Mouse (Mus musculus) midbrain, embryonic 16.5 days (tissue): ENCODE measurements around the gene Cxcl2. TPM values are rescaled to one million over a fixed set of nuclear protein-coding genes. Genes with fewer than 3 reads are reported as not detected.

ENCODE experiments used
- ATAC-seq: fragments of 200-750 bp; cut with Nextera tagmentation; 2 replicates; pipeline ENCODE4 v1.8.0; 2017; ENCODE audit warnings: moderate TSS enrichment
- H3K27ac ChIP-seq: fragments of 300-500 bp; sonication (generic); 2 replicates; pipeline ENCODE4 v1.5.1; 2014; ENCODE audit warnings: mild to moderate bottlenecking, low read length, mixed read lengths
- H3K27me3 ChIP-seq: fragments of 300-500 bp; sonication (generic); 2 replicates; pipeline ENCODE4 v1.6.1; 2014; ENCODE audit warnings: low read depth, low read length, mixed read lengths; ENCODE audit not compliant: control insufficient read depth, insufficient read depth
- H3K36me3 ChIP-seq: fragments of 300-500 bp; sonication (generic); 2 replicates; pipeline ENCODE4 v1.6.1; 2014; ENCODE audit warnings: mild to moderate bottlenecking, low read length, moderate library complexity, mixed read lengths; ENCODE audit not compliant: control insufficient read depth, insufficient read depth
- H3K4me1 ChIP-seq: fragments of 300-500 bp; sonication (generic); 2 replicates; pipeline ENCODE4 v1.6.1; 2014; ENCODE audit warnings: mild to moderate bottlenecking, low read length, mixed read lengths; ENCODE audit not compliant: control insufficient read depth, insufficient read depth
- H3K4me2 ChIP-seq: fragments of 300-500 bp; sonication (generic); 2 replicates; pipeline ENCODE4 v1.6.1; 2014; ENCODE audit warnings: mild to moderate bottlenecking, low read length, mixed read lengths
- H3K4me3 ChIP-seq: fragments of 300-500 bp; sonication (generic); 2 replicates; pipeline ENCODE4 v1.5.1; 2014; ENCODE audit warnings: low read depth, mild to moderate bottlenecking, low read length, moderate library complexity, mixed read lengths
- H3K9ac ChIP-seq: fragments of 300-500 bp; sonication (generic); 2 replicates; pipeline ENCODE4 v1.6.1; 2014; ENCODE audit warnings: low read depth, low read length, mixed read lengths
- H3K9me3 ChIP-seq: fragments of 300-500 bp; sonication (generic); replicated peaks from 2 replicates; pipeline ENCODE4 v1.6.1; 2014; ENCODE audit warnings: mild to moderate bottlenecking, low read length, mixed read lengths; ENCODE audit not compliant: control insufficient read depth, poor library complexity, severe bottlenecking
- WGBS: fragments of 180-500 bp; shearing (Covaris S2); extraction: QIAGEN DNeasy Blood & Tissue Kit; methylation state at CpG from one replicate; pipeline ENCODE4 v1.1.7; 2014; 5-methylcytosine and 5-hydroxymethylcytosine counted together
- polyA plus RNA-seq: library from polyadenylated mRNA; unstranded; fragments of >200 nt; fragmentation: Nextera tagmentation; extraction: Ambion mirVana; gene quantifications from 2 replicates; pipeline ENCODE4 v1.2.1, GENCODE M21; 2015

Cxcl2 gene
- polyA plus RNA-seq, 1 experiment from 2014 or later: 0.11 TPM

GRCm38 (mm10) chr5:90908983-90909382, 5.3 kb downstream of the Cxcl2 start:
- WGBS: 0% methylated on average over 2 of the region's 2 CpGs

GRCm38 (mm10) chr5:90919495-90919894, 15.8 kb downstream of the Cxcl2 start:
- H3K36me3 ChIP-seq: no peaks in the 10 kb centered on the region
- H3K9ac ChIP-seq: no peak overlapping the region
- no peak overlapping the region for H3K27ac ChIP-seq
- no peaks in the 10 kb centered on the region for H3K4me1 ChIP-seq
- H3K4me2 ChIP-seq: no peak overlapping the region
- H3K27me3 ChIP-seq: no peaks in the 10 kb centered on the region
- no peak overlapping the region for H3K4me3 ChIP-seq
- 85% methylated on average over 2 of the region's 2 CpGs for WGBS
- H3K9me3 ChIP-seq: no peaks in the 10 kb centered on the region
- ATAC-seq: no peak

More at GRCm38 (mm10) chr5:90908983-90909382, 5.3 kb downstream of the Cxcl2 start:
- Histone ChIP-seq H3K27me3 (peaks cover 2% of the 10 kb centered on the region), H3K9me3 (no peaks in the 10 kb centered on the region), H3K27ac (no peak overlapping the region), H3K4me2 (no peak overlapping the region), H3K9ac (no peak overlapping the region), H3K36me3 (no peaks in the 10 kb centered on the region), H3K4me1 (no peaks in the 10 kb centered on the region), H3K4me3 (no peak overlapping the region)
- peak; percentile 85; the same call in 1 of the 2 replicates for ATAC-seq

DNA sequence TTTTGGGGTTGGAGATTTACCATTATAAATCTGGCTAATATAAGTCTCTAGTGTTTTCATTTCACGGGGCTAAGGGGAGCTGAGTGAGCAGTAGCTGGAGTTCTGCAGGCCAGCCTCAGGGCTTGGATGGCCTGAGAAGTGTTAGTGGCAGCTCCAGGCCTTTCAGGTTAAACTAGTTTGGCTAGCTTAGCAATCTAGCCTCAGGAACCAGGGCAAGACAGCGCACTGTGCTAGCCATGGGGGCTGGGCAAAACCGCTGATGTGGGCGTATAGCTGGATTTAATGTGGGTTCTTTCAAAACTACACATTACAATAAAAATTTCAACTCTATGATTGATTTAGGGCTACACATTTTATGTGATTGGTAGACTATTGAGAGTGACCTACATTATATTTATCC, 19.3 kb downstream of the Cxcl2 start:
- ATAC-seq: peak; percentile 28; the same call in 1 of the 2 replicates

DNA sequence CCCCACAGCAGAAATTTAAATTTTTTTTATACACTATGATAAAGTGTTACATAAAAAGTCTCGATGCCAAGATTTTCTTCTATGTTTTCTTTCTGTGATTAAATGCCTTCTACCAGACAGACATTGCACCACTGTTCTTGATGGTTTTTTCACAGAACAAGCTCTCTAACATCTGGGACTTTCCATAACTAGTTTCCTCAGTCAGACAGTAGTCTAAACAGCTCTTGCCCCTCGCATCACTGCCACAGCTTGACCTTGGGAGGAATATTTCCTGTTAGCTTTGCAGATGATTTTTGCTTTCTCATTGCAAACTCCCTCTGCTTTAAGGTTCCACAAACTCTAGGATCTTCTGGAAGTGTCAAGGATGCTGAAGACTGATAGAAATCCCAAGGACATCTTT, 26.9 kb downstream of the Cxcl2 start:
- Histone ChIP-seq H3K9ac (peak overlapping the region; percentile 98), H3K4me3 (peak overlapping the region; percentile 84), H3K36me3 (peaks cover 6% of the 10 kb centered on the region; the same call in 1 of the 2 replicates), H3K9me3 (no peaks in the 10 kb centered on the region), H3K4me1 (peaks cover 18% of the 10 kb centered on the region), H3K27ac (peak overlapping the region; percentile 99), H3K4me2 (peak overlapping the region; percentile 70), H3K27me3 (no peaks in the 10 kb centered on the region)
- WGBS: 50% methylated on average over 2 of the region's 2 CpGs
- ATAC-seq: peak; percentile 20; the same call in 1 of the 2 replicates

More for the DNA sequence above, 19.3 kb downstream of the Cxcl2 start:
- Histone ChIP-seq H3K9ac (no peak overlapping the region), H3K4me1 (no peaks in the 10 kb centered on the region), H3K27me3 (no peaks in the 10 kb centered on the region), H3K36me3 (no peaks in the 10 kb centered on the region), H3K4me2 (no peak overlapping the region), H3K9me3 (no peaks in the 10 kb centered on the region), H3K4me3 (no peak overlapping the region), H3K27ac (no peak overlapping the region)
- 95% methylated on average over 4 of the region's 4 CpGs for WGBS

GRCm38 (mm10) chr5:90930971-90931851, 27.5 kb downstream of the Cxcl2 start, which contains the start of gene Mthfd2l:
Mthfd2l (plus strand) TSS chr5:90931117.
- H3K9me3 ChIP-seq: no peaks in the 10 kb centered on the region

GRCm38 (mm10) chr5:90931911-90932310, 28.2 kb downstream of the Cxcl2 start:
- Histone ChIP-seq H3K27ac (peak overlapping the region; percentile 99), H3K36me3 (peaks cover 6% of the 10 kb centered on the region; the same call in 1 of the 2 replicates), H3K4me2 (peak overlapping the region; percentile 70), H3K4me3 (peak overlapping the region; percentile 84), H3K9me3 (no peaks in the 10 kb centered on the region), H3K9ac (peak overlapping the region; percentile 98), H3K27me3 (no peaks in the 10 kb centered on the region), H3K4me1 (peaks cover 18% of the 10 kb centered on the region)
- WGBS: 1% methylated on average over 6 of the region's 6 CpGs
- ATAC-seq: peak; percentile 55

More at GRCm38 (mm10) chr5:90930971-90931851, 27.5 kb downstream of the Cxcl2 start, which contains the start of gene Mthfd2l:
- peaks cover 6% of the 10 kb centered on the region; the same call in 1 of the 2 replicates for H3K36me3 ChIP-seq
- peak; percentile 98 for ATAC-seq
- H3K9ac ChIP-seq: peak within 1 kb of the TSS; percentile 98
- H3K4me1 ChIP-seq: peaks cover 18% of the 10 kb centered on the region
- peak within 1 kb of the TSS; percentile 99 for H3K27ac ChIP-seq
- H3K27me3 ChIP-seq: no peaks in the 10 kb centered on the region
- under 1% methylated on average over 74 of the region's 79 CpGs for WGBS
- peak within 1 kb of the TSS; percentile 84 for H3K4me3 ChIP-seq
- peak within 1 kb of the TSS; percentile 70 for H3K4me2 ChIP-seq

- no peaks in the 10 kb centered on the region for H3K27me3 ChIP-seq
- peaks cover 13% of the 10 kb centered on the region for H3K4me1 ChIP-seq
- H3K4me3 ChIP-seq: no peak overlapping the region
- no peak overlapping the region for H3K27ac ChIP-seq
- no peak overlapping the region for H3K4me2 ChIP-seq
- ATAC-seq: no peak
- H3K9me3 ChIP-seq: no peaks in the 10 kb centered on the region
- WGBS: 87% methylated on average over 2 of the region's 2 CpGs
- no peak overlapping the region for H3K9ac ChIP-seq
- peaks cover 6% of the 10 kb centered on the region; the same call in 1 of the 2 replicates for H3K36me3 ChIP-seq
These were observed 33.0 kb downstream of the Cxcl2 start for GRCm38 (mm10) chr5:90936706-90937105.

- no peak for ATAC-seq
- H3K9ac ChIP-seq: no peak overlapping the region
- 91% methylated on average over 2 of the region's 2 CpGs for WGBS
These were observed 41.8 kb downstream of the Cxcl2 start for GRCm38 (mm10) chr5:90945453-90945852.

DNA sequence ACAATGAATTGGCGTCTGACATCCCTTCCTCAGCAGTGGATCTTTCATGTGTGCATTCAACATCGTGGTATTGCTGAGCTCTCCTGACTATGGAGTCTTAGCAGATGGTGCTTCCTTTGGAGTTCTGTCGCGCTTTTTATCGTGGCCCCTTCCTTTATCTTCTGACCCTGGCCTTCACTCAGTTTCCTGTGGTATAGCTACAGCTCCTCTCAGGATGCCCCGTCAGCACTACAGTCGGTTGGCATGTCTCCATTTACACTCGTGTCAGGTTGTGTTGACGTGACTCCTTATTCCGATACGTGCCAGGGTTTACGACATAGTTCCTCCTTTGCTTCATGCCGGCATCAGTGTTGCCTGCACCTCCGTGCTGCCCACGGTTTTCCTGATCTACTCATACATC, 45.8 kb downstream of the Cxcl2 start:
- Histone ChIP-seq H3K9ac (no peak overlapping the region), H3K9me3 (no peaks in the 10 kb centered on the region), H3K27ac (no peak overlapping the region), H3K27me3 (no peaks in the 10 kb centered on the region), H3K4me1 (no peaks in the 10 kb centered on the region), H3K4me3 (no peak overlapping the region), H3K4me2 (no peak overlapping the region), H3K36me3 (no peaks in the 10 kb centered on the region)
- WGBS: 91% methylated on average over 15 of the region's 15 CpGs
- no peak for ATAC-seq

More at GRCm38 (mm10) chr5:90945453-90945852, 41.8 kb downstream of the Cxcl2 start:
- Histone ChIP-seq H3K4me3 (no peak overlapping the region), H3K9me3 (no peaks in the 10 kb centered on the region), H3K4me1 (no peaks in the 10 kb centered on the region), H3K27ac (no peak overlapping the region), H3K27me3 (no peaks in the 10 kb centered on the region), H3K36me3 (no peaks in the 10 kb centered on the region), H3K4me2 (no peak overlapping the region)
